Comparison of ENCODE assay signal across 8 mouse cellular contexts in genomic region chr2:126450937-126451302, GRCm38 (mm10). TPM values are rescaled to one million over a fixed set of nuclear protein-coding genes. Genes with fewer than 3 reads are reported as not detected.
DNase-seq lines count a peak whose midpoint lies in the region; ATAC-seq and TF ChIP-seq lines count a peak whose summit lies in the region.

No protein-coding gene starts in this region.

- ATAC-seq in heart, embryonic 11.5 days (replicated peaks; ENCODE audit: insufficient number of reproducible peaks, low FRiP score, low TSS enrichment) = no peak
- ATAC-seq in midbrain, embryonic 13.5 days = peak; percentile 56
- no peak for ATAC-seq in midbrain, postnatal 0 days (ENCODE audit: low FRiP score)
- no peak for ATAC-seq in intestine, embryonic 16.5 days

- peaks cover 4% of the 10 kb centered on the region; the same call in 1 of the 2 replicates for H3K4me1 ChIP-seq in heart, embryonic 11.5 days (ENCODE audit: control insufficient read depth, insufficient read depth, low read length)
- 0 out of 2 replicates have a peak, but pooled peaks cover 4% of the 10 kb centered on the region for H3K4me1 ChIP-seq in midbrain, embryonic 13.5 days (replicated peaks)
- H3K4me1 ChIP-seq in midbrain, postnatal 0 days (ENCODE audit: insufficient read depth, low read length) = no peaks in the 10 kb centered on the region
- peaks cover 5% of the 10 kb centered on the region; the same call in 1 of the 2 replicates for H3K4me1 ChIP-seq in intestine, embryonic 16.5 days (ENCODE audit: control insufficient read depth, insufficient read depth, low read length)

- no peaks in the 10 kb centered on the region for H3K27me3 ChIP-seq in heart, embryonic 11.5 days (ENCODE audit: control insufficient read depth, insufficient read depth, low read length)
- H3K27me3 ChIP-seq in midbrain, embryonic 13.5 days = no peaks in the 10 kb centered on the region
- H3K27me3 ChIP-seq in midbrain, postnatal 0 days (ENCODE audit: insufficient read depth, low read length) = no peaks in the 10 kb centered on the region
- no peaks in the 10 kb centered on the region for H3K27me3 ChIP-seq in intestine, embryonic 16.5 days (replicated peaks; ENCODE audit: control insufficient read depth, insufficient read depth, low read length)

- no peak overlapping the region for H3K4me2 ChIP-seq in heart, embryonic 11.5 days
- no peak overlapping the region for H3K4me2 ChIP-seq in midbrain, embryonic 13.5 days (replicated peaks)
- H3K4me2 ChIP-seq in midbrain, postnatal 0 days (ENCODE audit: low read depth, low read length, poor library complexity, severe bottlenecking) = no peak overlapping the region
- H3K4me2 ChIP-seq in intestine, embryonic 16.5 days (ENCODE audit: low read depth, low read length) = no peak overlapping the region

- no peak for DNase-seq in heart, adult 18-20 months
- DNase-seq in midbrain, postnatal 0 days (ENCODE audit: low spot score) = no peak
- DNase-seq in telencephalon, adult 2 months (ENCODE audit: low read depth, low spot score) = peak; percentile 16
- DNase-seq in cerebellum, adult 9-11 months = no peak
- no peak for DNase-seq in kidney, adult 8-10 months

- no peaks in the 10 kb centered on the region for H3K36me3 ChIP-seq in heart, embryonic 11.5 days (ENCODE audit: control insufficient read depth, insufficient read depth, low read length)
- H3K36me3 ChIP-seq in midbrain, embryonic 13.5 days = no peaks in the 10 kb centered on the region
- no peaks in the 10 kb centered on the region for H3K36me3 ChIP-seq in midbrain, postnatal 0 days (ENCODE audit: insufficient read depth, low read length)
- no peaks in the 10 kb centered on the region for H3K36me3 ChIP-seq in intestine, embryonic 16.5 days (ENCODE audit: control insufficient read depth, insufficient read depth, low read length)

- no peaks in the 10 kb centered on the region for H3K9me3 ChIP-seq in heart, embryonic 11.5 days (replicated peaks; ENCODE audit: control insufficient read depth, low read length)
- no peaks in the 10 kb centered on the region for H3K9me3 ChIP-seq in midbrain, embryonic 13.5 days
- no peaks in the 10 kb centered on the region for H3K9me3 ChIP-seq in midbrain, postnatal 0 days (ENCODE audit: low read length)
- no peaks in the 10 kb centered on the region for H3K9me3 ChIP-seq in intestine, embryonic 16.5 days (ENCODE audit: control insufficient read depth, low read length)

- no peak for TF ChIP-seq CTCF in midbrain, postnatal 0 days (IDR thresholded peaks at IDR 0.05)

- H3K4me3 ChIP-seq in heart, embryonic 11.5 days (ENCODE audit: low read depth, low read length) = no peak overlapping the region
- no peak overlapping the region for H3K4me3 ChIP-seq in midbrain, embryonic 13.5 days (replicated peaks)
- H3K4me3 ChIP-seq in midbrain, postnatal 0 days (ENCODE audit: low read depth, low read length) = no peak overlapping the region
- H3K4me3 ChIP-seq in intestine, embryonic 16.5 days (ENCODE audit: low read length) = no peak overlapping the region

- H3K27ac ChIP-seq in heart, embryonic 11.5 days (ENCODE audit: low read depth, low read length) = peak overlapping the region; percentile 91
- no peak overlapping the region for H3K27ac ChIP-seq in midbrain, embryonic 13.5 days
- H3K27ac ChIP-seq in midbrain, postnatal 0 days (ENCODE audit: low read depth, low read length) = no peak overlapping the region
- H3K27ac ChIP-seq in intestine, embryonic 16.5 days (ENCODE audit: low read length) = peak overlapping the region; percentile 53

- no peak overlapping the region for H3K9ac ChIP-seq in heart, embryonic 11.5 days (ENCODE audit: low read depth, low read length)
- no peak overlapping the region for H3K9ac ChIP-seq in midbrain, embryonic 13.5 days (replicated peaks)
- H3K9ac ChIP-seq in midbrain, postnatal 0 days (replicated peaks; ENCODE audit: low read length, poor library complexity, severe bottlenecking) = no peak overlapping the region
- H3K9ac ChIP-seq in intestine, embryonic 16.5 days (ENCODE audit: low read depth, low read length) = no peak overlapping the region

- WGBS in heart, embryonic 11.5 days (ENCODE audit: insufficient replicate concordance) = 62% methylated on average over 7 of the region's 7 CpGs
- 64% methylated on average over 7 of the region's 7 CpGs for WGBS in midbrain, embryonic 13.5 days
- 67% methylated on average over 7 of the region's 7 CpGs for WGBS in midbrain, postnatal 0 days
- WGBS in intestine, embryonic 16.5 days = 69% methylated on average over 7 of the region's 7 CpGs

RNA-seq across cellular contexts. Expression of gene Atp8b4, which starts 49.6 kb away (rescaled TPM):
- 0.17 and 0.25 TPM in 2 replicates for polyA plus RNA-seq in heart, embryonic 11.5 days (2014; fragmentation: Nextera tagmentation; extraction: Ambion mirVana)
- under 1 TPM; 0.32 to 0.82 TPM for total RNA-seq in heart, adult 18-20 months (2021)
- polyA plus RNA-seq in midbrain, embryonic 13.5 days (2015; fragmentation: Nextera tagmentation; extraction: Ambion mirVana) = not detected in 2 replicates
- 0.14 and 0.22 TPM in 2 replicates for total RNA-seq in midbrain, postnatal 0 days (2014; rRNA removed)
- not detected in 2 replicates for polyA plus RNA-seq in midbrain, postnatal 0 days (2015; fragmentation: Nextera tagmentation; extraction: Ambion mirVana)
- polyA plus RNA-seq in intestine, embryonic 16.5 days (2015; fragmentation: Nextera tagmentation; extraction: Ambion mirVana) = 0.21 and 0.46 TPM in 2 replicates

Comparison
In these comparisons a context has a peak if more than half of its experiments do, and no peak if none do; other contexts are left out.
1. H3K27ac ChIP-seq: peak in heart, embryonic 11.5 days (single experiment) and intestine, embryonic 16.5 days (single experiment); none in midbrain, embryonic 13.5 days (single experiment) and midbrain, postnatal 0 days (single experiment).